Mouse (Mus musculus): ENCODE results near the gene Retreg1. TPM values are rescaled to one million over a fixed set of nuclear protein-coding genes. Genes with fewer than 3 reads are reported as not detected.

Retreg1 gene
- total RNA-seq, 2 experiments from 2014 or later = 294 to 314 TPM

DNA sequence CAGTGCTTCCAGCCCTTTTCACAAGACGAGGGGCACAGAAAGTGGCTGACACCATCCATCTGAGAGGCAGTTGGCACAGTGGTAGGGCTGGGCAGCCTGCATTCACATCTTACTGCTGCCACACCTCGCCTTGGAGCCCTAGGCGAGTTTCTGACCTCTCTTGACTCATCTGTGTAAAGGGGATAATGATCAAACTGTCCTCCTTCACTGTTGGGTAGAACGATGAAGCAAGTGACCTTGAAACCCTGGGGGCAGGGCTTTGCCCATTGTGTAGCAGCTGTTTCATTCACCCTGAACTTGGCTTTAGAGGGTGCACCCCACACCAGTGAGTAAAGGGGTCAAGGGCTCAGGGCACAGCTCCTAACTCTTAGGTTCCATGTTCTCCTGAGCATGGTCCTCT is 39.0 kb downstream of the Retreg1 start:
- DNase-seq = no peak

DNA sequence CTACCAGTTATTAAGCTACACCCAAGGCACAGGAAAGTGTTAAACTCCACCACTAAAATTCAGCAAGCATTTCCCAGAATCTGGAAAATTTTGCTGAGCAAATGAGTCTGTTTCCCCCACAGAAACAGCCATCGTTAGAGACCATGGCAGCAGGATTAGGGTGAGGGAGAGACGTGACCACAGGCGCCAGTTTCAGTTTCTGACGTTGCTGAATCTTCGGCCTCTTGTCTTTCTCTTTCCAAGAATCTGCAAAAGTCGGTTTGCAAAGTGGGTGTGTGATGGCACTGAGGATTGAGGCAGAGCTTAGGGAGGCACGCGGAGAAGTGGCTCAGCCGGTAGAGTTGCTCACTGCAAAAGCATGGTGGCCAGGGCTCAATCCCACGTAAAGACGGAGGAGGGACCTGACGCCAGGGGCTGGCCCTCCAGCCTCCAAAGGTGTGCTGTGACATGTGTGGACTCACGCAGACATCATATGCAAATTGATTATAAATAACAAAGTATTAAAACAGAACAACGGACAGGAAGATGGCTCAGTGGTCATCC is 41.5 kb downstream of the Retreg1 start:
- no peak for DNase-seq

DNA sequence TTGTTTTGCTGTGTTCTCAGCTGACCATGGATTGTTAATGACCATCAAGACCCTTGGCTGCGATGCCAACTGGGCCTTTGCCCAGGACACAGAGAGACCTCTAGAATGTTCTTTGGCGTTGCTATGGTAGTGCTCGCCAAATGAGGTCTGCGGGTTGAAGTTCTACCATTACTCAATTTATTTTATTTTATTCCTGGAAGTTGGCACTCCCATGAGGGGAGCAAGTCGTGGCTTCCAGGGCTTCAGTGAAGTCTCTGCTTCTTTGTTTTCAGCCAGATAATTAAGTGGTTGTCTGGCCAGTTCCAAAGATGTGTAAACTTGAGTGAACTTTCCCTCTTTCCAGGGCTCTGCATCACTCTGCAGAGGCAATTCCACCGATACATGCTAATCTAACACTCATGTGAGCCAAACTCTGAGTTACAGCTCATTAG is 43.6 kb downstream of the Retreg1 start:
- peak in 1 of 2 experiments; percentile 34 for DNase-seq

DNA sequence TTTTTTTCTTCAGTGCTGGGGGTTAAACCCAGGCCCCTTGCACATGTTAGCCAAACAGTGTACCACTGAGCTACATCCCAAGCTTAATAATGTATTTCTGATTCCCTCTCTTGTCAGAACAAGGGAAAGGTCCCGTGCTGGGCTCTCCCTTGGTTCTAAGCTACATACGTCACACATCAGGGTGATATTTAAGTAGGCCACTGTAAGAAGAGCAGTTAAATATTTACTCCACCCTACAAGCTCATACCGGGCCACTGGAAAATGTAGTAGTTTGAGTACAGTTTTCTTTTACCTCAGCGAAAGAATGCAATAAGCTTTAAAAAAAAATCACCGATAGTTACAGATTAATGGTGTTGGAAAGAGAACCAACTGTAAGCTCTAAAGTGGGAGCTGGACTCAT is 46.9 kb downstream of the Retreg1 start:
- no peak for DNase-seq

DNA sequence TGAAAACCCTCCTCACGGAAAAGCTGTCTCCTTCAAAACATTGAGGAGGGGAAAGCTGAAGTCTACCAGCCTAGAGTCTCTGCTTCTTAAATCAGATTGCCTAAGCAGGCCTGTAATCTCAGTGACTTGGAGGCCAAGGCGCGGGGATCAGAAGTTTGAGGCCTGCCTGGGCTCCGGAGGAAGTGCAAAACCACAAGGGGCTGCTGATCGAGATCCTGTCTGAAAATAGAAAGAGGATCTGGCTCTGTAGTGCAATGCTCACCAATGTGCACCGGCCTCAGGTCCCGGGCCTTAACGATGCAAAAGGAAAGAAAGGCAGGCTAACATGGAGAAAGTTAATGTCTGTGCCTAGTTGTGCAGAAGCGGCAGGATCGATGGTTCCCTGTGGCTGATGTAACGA is 48.6 kb downstream of the Retreg1 start:
- DNase-seq = peak in 1 of 2 experiments; percentile 65

DNA sequence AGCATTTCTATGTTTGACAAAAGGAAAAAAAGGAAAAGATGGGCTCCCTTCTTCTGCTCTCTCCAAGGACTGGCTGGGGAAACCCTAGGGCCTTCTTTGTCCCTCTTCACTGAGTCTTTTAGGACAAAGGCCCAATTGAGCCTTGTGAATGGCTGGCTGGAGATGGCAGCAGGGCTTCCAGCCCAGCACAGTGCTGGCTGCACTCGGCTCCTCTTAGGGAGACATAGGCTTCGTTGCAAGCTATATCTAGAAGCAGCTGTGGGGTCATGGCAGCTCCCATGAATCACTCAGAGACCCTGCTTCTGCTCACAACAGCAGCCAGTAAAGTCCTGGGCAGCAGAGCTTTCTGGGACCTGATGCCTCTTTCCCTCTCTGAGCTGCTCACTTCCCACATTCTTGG is 50.3 kb downstream of the Retreg1 start:
- no peak for DNase-seq

DNA sequence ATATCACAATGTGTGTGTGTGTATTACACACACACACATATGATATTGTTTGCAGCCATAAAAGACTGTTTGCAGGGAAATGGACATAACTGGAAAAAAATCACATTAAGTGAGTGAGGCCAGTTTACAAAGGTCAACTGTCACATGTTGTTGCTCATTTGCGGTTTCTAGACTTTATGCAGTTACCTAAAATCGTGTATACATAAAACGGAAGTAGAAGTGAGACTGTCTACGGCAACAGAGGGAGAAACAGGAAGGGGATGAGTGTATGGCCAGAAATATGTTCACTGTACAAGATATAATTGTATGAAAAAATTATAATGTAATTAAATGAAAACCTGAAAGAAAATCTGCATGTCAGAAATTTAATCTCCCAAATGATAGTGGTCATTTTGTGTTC is 53.8 kb downstream of the Retreg1 start:
- DNase-seq = no peak

DNA sequence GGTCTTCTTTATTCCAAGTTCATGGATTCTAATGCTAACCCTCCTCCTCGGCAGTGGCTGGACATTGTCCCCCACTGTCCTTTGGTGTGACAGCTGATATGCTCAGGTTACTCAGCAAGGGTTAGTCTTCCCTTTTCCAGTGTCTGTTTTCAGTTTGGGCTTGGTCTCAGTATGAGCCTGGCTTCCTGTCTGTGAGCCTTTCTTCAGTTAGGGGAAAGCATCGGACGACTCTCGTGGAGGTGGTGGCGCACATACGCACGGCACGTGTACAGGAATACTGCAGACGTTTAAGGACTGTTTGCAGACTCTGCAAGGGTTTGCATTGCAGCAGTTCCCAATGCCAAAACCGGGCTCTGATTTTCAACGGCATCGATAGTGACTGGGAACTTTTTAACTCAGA is 54.6 kb downstream of the Retreg1 start:
- no peak for DNase-seq

DNA sequence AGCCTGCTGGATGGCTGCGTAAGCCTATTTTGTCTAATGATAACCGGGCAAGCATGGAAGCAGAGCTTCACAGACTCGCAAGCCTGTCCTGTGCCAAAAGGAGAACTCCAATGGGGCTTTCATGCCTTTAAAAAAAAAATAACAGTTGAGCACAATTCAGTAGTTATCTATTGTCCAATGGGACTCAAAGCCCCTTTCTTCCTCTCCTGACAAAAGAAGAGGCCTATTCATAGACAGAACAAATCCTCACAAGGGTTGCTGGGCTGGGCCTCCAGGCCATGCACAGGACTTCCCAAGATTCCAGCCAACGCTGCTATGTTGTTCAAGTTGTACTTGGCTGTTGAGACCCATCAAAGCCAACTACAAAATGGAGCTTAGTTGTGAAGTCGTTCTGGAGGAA is 56.0 kb downstream of the Retreg1 start:
- DNase-seq = no peak

DNA sequence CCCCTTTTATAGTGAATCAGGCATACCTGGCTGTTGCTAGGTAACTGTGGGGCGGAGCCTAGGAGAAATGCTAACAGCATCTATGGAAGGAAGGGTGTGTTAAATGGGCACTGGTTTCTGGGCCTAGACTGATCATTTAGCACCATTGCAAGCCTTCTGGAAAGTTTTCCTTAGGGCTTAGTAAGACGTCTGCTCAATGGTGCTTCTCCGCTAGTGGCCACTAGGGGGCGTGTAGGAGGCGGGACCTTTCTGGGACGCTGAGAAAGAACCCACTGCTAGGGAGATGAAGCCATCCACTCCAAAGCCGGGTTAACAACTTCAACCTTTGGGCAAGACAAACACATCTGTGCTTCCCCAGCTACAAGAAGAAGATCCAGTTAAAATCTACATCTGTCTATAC is 57.6 kb downstream of the Retreg1 start:
- DNase-seq = peak; percentile 74 to 91

DNA sequence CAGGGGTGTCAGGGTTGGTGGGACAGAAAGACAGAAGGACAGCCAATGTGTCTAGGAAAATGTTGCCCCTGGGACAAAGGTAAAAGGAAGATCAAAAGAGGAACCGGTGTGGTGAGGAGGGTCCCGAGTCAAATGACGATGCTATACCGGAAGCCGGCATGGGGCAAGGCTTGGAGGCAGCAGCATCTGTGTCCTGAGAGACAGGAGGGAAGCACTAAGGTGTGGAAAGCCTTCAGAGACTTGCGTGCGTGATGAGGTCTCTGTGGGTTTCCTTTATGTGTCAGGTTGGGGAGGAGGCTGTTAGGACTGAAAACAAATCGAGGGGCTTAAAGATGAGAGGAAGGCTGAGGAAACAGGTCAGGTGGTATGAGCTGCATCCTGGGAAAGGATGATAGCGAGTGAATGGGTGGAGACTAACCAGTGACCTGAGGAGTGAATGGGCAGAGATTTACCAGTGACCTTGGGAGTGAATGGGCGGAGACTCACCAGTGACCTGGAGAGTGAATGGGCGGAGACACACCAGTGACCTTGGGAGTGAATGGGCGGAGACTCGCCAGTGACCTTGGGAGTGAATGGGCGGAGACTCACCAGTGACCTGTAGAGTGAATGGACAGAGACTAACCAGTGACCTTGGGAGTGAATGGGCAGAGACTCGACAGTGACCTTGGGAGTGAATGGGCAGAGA is 60.1 kb downstream of the Retreg1 start:
- DNase-seq = no peak

DNA sequence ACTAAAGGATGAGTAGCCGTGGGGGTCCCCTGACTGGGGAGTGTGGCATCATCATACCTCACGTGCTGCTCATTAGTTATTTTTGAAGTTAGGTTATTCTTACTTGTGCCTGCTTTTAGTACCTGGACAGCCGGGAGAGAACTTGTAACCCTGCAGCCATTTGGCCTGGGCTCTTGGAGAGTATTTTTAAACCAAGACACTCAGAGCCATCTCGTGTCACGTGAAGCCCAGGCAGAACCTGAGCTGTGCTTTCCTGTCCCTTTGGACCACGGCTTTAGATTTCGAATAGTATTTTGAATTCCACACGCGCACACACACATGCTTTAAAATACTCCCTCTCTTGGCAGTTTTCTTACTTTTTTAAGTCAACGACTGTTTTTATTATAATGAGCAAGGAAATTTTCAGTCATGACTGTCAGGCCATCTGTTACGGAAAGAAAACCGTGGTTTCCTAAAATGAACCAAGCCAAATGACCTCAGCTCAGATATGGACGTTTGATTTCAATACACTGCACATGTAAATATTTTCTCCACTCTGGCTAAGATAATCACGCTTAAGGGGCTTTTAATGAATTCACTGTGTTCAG is 61.5 kb downstream of the Retreg1 start:
- peak; percentile 56 to 69 for DNase-seq

DNA sequence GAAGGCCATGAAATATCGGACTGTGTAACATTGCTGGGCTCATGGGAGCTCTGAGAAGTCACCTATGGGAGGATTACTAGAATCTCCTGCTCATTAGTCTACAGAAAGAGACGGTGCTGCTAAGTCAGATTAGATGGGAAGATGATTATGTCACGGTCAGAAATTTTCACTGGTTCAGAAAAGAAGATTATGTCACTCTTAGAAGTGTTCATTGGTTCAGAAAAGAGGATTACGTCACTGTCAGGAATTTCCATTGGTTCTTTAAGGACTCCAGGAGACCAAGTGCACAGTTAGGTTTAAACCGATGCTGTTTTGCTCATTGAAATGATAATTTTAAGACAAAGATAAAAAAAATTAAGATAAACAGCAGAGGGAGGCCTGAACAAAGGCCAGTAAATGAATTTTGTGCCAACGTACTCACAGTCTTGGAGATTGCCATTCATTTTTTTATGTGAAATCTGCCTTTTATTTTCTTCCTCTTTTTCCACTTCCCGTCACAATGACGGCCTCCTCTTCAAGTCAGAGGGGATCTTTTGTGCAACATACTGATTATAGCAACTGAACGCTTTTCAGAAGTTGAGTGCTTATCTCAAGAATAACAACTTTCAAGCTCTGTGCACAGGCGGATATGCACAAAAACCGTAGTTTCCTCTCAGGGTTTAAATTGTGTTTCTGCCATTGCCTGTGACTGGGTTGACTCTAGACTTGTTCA is 67.0 kb downstream of the Retreg1 start:
- DNase-seq = no peak

DNA sequence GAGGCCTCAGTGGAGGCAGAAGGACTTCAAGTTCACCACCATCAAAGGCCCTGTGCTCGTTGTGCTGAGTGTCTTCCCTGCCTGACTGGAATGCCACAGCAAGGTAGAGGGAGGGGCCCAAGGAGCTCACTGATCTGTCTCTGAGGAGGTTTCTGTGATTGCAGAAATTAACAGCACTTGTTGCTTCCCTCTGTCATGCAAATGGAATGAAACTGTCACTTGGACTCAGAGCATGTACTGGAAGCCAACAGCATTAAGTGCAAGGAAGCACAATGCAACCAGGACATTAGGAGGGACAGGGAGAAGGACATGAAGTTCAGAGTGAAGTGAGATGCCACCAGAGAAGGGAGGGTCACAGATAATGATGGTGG is 67.5 kb downstream of the Retreg1 start:
- no peak for DNase-seq

DNA sequence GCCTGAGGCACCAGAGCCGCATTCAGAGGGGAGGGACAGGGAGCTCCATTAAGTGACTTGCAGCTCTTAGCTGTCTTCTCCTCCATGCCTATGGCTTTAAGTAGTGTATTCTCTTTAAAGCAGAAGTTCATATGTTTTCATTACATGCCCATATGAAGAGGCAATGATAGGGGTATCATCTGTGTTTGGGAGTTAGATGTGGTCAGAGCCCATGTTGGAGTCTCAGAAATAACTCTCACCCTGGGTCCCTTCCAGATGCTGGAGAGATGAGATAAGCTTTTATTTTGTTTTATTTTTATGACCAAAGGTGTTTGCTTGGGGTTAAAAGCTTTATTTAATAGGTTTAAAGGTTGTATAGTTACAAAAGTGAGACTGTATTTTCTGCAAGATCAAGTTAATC is 67.9 kb downstream of the Retreg1 start:
- DNase-seq = no peak

DNA sequence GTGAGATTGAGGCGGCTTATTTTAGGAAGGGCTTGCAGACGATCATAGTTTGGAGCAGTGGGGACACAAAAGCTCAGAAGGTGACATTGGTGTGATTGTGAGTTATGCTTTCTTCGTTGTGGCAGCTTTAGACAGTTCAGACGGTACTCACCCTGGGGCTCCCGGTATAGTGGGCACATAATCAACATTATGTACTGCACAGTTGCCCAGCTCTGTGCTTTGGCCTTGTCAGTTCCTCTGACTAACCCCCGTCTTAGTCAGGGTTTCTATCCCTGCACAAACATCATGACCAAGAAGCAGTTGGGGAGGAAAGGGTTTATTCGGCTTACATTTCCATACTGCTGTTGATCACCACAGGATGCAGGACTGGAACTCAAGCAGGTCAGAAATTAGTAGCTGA is 69.9 kb downstream of the Retreg1 start:
- DNase-seq = no peak

DNA sequence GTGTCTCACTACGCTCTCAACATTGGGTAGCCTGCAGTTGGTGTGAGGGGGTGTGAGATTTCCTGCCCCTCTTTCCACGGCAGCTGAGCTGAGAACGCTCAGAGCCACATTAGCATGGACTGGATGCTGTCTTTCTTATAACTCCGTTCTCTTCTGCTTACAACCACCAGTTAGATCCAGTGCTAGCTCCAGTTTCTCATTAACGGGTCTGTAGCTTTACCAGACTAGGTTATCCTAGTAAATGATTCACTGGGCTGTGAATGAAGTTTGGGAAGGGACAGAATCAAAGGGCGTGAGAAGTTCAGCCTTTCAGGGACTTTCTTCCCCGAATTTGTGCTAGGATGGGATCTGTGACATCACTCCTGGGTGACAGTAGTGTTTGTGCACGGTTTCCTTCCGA is 70.7 kb downstream of the Retreg1 start:
- DNase-seq = no peak

DNA sequence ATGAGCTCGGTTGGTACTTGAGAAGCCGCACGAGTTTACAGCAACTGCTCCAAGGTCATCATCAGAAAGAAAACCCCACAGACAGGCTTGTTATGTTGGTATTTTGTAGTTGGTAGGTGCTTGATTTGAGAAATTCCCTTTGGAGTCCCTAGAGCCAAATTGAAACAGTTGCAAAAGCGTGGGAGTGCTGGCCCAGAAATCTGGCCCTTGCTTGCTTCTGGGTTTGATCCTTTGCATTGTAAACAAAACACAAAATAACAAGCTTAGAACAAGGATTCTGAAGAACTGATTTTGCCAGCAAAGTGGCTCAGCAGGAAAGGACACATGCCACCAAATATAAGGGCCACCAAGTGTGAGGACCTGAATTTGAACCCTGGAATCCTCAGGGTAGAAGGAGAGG is 71.2 kb downstream of the Retreg1 start:
- DNase-seq = no peak

DNA sequence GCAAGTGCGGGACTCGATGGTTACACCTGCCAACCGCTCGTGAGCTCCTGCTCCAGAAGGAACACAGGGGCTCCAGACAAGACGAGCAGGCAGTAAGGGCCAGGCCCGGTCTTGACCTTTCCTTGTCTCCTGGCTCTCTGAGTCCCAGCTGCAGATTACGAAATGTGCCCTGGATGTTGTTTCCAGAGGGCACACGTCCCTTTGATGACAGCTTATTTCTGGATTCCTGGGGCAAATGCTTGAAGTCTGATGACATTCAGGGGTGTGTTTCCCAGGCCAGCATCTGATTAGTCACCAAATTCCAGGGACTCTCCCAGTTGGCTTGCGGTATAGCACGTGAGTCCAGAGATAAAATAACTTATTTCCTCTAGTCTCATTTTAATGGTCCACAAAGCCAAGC is 72.0 kb downstream of the Retreg1 start:
- peak; percentile 86 to 90 for DNase-seq

DNA sequence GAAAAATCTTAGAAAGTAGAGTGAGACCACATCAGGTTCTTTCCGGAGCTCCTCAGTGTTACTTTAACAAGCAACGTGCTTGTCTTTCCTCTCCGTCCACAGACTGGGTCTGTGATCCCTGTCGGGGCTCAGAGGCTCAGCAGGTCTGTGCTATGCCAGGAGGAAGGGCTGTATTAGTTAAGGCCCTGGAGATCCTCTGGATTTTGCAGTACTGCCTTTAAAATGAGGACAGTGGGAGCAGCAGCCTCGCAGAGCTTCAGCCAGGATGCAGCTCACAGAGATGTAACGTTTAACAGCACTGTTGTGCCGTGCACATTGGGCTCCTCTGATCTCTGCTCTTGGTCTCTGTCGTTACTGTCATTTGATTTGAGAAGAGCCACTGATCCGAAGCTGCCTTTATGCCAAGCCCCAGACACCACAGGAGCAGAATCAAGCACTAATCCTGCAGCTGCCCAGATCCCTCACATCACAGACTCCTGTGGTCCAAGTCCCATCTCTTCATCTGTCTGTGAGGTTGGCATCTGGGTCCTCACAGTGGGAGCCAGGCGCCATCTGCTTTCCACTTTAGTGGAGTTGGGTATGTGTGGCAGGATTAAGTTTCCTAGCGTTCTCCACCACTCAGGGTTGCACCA is 72.7 kb downstream of the Retreg1 start:
- DNase-seq = no peak

DNA sequence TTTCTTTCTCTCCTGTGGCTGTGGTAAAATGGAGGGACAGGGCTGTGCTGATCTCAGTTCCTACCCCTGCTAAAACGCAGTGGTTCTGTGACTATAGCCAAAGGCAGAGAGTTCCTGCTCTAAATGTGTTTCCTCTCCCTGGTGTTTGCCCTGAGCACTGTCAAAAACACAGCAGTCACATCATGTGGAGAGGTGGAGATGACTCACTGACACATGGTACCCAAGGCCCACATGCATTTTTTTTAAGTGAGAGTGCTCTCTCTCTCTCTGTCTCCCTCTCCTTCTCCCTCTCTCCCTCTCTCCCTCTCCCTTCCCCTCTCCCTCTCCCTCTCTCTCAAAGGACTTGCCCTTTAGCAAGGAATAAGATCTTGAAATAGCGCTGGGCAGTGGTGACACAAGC is 73.3 kb downstream of the Retreg1 start:
- DNase-seq = no peak

DNA sequence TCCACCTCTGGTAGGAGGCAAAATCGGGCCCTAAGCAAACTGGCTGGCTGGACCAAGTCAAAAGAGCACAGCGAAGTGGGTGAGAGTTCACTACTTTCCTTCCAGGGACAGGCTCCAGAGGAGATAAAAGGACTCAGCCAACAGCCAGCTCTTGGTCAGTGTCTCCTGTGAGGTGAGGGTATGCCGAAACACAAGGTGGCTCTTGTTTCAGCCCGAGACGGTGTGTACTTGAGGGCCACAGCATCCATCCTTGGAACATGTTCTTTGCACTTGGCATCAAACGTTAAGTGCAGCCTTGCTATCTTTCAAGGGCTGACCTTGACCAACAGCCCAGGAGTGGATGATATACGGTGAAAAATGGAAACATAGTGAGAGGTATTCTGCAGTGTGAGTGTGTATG is 75.7 kb downstream of the Retreg1 start:
- DNase-seq = peak; percentile 65 to 73

DNA sequence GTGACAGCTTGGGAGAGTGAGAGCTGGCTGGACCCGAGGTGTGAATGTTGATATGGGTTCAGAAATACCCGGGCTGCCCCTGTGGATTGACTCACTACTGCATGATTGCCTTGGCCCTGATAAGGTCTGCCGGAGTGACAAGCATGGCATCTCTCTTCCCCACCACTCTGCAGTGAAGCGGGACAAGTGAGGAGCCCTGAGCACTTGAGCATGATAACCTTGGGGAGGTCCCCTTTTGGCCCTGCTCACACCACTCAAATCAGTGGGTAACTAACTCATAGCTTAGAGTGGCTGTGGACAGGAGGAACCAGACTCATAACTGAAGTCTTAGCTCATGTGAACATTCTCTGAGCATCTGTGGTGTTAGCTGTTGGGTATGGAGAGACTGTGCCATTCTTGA is 77.0 kb downstream of the Retreg1 start:
- DNase-seq = peak; percentile 60 to 79
